Mouse (Mus musculus) left cerebral cortex, postnatal 25 days (tissue): ENCODE data around the gene Tmem258. TPM values are rescaled to one million over a fixed set of nuclear protein-coding genes. Genes with fewer than 3 reads are reported as not detected.

Experiments used
- DNase-seq, 2 experiments: peaks; one replicate each; pipeline ENCODE4 v3.0.0; 2022; ENCODE audit warnings: low spot score in 2 of 2, mixed read lengths in 1 of 2
- intact Hi-C: fragments of 180-260 bp; cut with DNase I; formaldehyde crosslinking; loops from one replicate; pipeline ENCODE4 v1.15.1; 2025
- total RNA-seq, 2 experiments: library from RNA; stranded (reverse); gene quantifications; 2 replicates each; pipeline ENCODE4 v1.2.3; 2021

Gene Tmem258
- total RNA-seq, 2 experiments from 2014 or later, result 70.0 to 76.0 TPM

DNA sequence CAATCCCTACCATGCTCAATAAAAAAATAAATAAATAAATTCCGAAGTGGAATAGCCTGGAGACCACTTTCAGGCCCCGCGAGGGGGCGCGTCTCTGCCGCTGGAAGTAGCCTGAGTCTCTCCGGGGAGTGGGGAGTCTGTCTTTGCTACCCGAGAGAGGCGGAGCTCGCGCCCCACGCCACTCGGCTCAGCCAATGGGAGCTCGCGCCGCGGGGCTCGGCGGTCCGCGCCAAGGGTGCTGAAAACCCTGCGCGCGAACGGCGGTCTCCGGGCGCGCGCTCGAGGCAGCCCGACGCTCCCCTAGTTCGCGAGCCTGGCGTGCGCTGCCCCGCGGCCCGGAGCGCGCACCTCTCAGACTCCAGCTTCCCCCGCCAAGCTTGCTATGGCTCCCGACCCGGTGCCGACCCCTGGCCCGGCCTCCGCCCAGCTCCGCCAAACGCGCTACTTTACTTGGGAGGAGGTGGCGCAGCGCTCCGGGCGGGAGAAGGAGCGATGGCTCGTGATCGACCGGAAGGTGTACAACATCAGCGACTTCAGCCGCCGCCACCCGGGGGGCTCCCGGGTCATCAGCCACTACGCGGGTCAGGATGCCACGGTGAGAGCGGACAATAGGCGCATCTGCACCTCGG, 21.0 kb upstream of the Tmem258 start, which contains the start of gene Fads1:
Fads1 (plus strand) TSS at position 219 of the 629 bp plus-strand sequence.
- intact Hi-C loops, result loop anchor here (1.0 to 5.0 kb wide), 3 partner anchors 81 to 260 kb away; partner anchors contain the start of genes Fads2 and Fads3
- peak; percentile 96 to 97 for DNase-seq

DNA sequence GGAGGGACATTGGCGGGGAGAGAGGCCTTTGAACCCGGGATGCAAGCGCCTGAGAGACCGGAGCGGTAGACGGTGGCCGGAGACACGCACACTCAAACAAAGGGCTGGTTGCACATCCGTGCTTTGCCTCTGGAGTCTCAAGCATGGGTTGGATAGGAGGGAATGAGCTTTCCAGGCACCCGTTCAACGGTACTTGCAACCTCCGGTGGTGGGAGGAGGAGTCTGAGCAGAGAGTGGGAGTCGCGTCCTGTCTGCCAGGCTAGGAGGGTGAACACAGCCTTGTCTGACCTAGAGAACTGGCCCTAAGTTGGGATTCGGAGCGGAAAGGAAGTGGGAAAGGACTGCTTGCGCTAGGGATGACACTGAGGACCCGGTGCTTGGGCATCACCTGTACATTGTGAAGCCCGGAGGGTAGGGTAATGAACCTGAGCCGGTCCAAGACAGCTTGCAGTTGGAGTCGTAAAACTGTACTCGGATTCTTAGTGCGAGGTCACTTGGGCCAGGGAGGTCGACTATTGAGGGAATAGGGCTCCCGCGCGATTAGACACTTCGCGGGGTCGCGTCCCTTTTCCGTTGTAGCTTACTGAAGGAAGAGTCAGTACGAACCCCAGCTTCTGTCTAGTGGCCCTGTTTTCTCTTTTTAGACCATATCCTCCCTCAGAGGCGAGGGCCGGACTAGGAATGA, 20.4 kb upstream of the Tmem258 start:
- DNase-seq, result peak; percentile 76 to 91

DNA sequence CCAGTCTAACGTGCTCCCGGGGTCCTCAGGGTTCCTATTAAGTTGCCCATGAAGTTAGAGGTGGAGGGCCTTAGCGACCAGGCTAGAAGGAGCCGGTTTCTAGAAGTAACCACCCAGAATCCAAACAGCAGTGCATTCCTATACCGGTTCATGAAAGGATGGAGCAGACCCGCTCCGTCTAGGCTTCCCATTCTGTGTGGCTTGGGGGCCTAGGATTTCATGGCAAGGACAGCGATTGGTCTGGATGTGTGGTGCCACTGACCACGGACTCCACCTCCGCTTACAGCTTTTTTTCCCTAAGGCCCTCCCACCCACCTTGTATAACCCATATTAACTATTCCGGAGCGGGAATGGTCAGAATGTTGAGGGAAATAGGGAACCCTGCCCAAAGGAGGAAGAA, 19.7 kb upstream of the Tmem258 start:
- DNase-seq, result peak; percentile 40 to 50
- intact Hi-C loops, result loop anchor here (5.0 kb wide), 2 partner anchors 142 to 262 kb away; partner anchors contain the start of gene Fads3

More for the DNA sequence above, 20.4 kb upstream of the Tmem258 start:
- intact Hi-C loops, result loop anchor here (5.0 kb wide), 2 partner anchors 141 to 261 kb away; partner anchors contain the start of gene Fads3

DNA sequence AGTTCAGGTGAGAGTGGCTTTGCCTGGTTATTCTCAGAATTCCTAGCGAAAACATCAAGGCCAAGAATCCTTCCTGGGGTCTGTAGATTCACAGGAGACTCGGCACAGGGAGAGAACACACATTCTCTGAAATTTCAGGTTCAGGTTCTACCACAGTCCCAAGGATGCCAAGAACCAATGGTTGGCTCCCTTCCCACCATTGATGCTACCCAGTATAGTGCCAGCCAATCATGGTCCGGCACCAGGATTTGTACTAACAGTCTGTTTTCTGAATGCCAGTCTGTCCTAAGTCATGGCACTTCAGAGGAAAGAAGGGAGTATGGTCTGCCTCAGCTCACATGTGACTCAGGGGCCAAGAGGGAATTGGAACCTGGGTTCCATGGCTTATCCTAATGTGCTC, 17.9 kb upstream of the Tmem258 start:
- intact Hi-C loops, result no loop called here
- no peak for DNase-seq

DNA sequence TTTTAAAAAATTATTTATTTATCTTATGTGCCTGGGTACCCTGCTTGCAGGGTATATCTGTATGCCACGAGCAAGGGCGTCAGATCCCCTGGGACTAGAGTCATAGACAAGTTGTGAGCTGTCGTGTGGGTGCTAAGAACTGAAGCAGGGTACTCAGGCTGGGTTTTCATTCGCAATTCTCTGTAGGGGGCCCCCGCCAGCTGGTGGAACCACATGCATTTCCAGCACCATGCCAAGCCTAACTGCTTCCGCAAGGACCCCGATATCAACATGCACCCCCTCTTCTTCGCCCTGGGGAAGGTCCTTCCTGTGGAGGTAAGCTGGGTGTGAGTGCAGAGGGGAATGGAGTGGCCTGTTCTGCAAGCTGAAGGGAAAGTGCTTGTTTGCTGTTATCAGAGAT, 17.2 kb upstream of the Tmem258 start:
- intact Hi-C loops, result no loop called here
- DNase-seq, result no peak

DNA sequence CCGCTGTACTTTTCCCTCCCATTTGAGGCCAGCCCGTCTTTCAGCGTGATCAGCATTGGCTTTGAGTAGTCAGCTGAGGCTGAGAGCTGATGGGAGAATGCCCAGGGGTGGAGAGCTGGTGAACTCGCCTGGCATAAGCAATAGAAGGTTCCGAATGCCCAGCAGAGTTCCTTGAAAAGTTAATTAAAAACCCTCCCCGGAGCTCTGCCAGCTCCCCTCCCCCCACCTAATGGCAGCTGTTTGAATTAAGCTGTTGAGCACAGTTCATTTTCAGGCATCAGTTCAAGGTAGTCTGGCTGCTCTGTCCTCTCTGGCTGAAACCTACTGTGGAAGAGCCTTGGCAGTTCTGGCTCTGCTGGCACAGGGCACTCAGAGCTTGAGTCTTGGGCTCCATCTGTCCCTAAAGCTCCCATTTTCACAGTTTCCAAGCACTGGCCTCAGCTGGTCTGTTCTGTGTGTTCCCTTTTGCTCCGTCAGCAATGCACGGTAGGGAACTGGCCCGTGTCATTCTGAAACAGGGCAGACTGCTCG, 15.5 kb upstream of the Tmem258 start:
- peak; percentile 55 to 76 for DNase-seq
- intact Hi-C loops, result no loop called here

DNA sequence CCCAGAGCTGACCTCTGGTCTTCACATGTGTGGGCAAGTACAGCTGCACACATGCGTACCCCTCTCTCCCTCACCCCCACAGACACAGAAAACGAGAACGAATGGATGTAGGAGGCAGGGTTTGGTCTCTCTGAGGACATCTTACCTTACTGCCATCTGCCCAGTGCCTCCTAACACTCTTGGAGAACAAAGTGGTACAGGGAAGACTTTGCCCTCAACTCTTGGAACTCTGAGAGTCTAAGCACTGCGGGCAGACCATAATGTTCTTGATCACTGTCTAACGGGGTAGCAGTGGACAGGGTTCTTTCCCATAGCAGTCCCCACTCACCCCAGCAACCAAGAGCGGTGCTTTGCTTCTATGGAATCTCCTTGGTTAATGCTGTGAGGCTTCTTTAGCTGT, 14.8 kb upstream of the Tmem258 start:
- DNase-seq, result no peak
- intact Hi-C loops, result no loop called here

DNA sequence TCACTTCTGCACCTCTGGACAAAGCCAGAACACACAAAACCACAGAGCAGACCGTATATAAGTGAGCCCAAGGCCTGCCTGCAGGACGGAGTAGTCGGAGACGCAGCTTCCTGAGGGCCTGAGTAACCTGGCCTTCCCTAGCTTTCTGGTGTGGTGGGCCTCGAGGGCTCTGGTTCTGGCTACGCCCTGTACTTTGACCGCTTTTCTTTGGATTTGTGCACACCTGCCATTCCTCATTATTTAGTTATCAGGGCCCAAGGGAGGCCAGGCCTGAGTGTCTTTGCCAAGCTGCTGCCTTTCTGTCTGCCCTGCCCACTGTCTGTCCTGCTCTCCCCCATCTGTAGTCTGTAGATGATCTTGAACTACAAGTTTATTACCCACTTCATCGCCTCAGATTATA, 13.9 kb upstream of the Tmem258 start:
- intact Hi-C loops, result no loop called here
- no peak for DNase-seq

DNA sequence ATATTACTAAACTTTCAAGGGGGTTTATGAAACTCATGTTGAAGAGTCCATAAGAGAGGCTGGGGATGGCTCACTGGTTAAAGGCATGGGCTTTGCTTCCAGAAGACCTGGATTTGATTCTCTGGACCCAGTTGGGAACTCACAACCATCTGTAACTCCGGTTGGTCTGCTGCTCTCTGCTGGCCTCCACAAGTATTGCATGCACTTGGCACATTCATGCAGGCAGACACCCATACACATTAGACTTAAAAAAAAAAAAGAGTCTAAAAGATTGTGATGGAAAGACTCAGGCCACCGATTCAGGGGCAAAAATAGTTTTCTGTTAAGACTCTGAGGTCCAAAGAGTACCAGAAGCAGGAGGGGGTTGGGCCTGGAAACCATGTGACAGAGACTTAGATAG, 13.0 kb upstream of the Tmem258 start:
- DNase-seq, result peak; percentile 68 to 81
- intact Hi-C loops, result no loop called here

DNA sequence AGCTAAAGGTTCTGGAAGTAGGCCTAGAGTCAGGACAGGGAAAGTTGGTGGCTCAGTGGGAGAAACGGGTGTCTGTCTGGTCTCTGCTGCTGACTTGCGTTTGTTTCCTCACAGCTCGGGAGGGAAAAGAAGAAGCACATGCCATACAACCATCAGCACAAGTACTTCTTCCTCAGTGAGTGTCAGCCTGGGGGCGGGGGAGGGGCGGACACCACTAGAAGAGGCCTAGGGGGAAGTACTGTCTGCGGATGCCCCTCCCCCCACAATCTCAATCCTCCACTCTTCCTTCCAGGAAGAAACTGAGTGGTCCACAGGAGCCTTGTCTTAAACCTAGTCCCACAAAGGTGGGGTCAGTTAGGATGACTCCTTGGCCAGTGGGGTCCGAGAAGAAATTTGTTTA, 12.5 kb upstream of the Tmem258 start:
- intact Hi-C loops, result no loop called here
- peak; percentile 17 to 29 for DNase-seq

DNA sequence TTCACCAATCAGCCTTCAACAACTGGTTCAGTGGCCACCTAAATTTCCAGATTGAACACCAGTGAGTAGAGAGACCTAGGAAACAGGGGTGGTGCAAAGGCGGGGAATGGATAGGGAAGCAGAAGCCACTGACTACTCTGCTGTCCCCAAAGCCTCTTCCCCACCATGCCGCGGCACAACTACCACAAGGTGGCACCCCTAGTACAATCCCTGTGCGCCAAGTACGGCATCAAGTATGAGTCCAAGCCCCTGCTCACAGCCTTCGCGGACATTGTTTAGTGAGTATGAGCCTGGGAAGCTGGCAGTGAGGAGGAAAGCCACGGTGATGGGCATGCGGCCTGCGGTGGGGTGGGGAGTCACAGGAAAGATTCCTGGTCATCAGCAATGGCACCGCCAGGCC, 9.5 kb upstream of the Tmem258 start:
- intact Hi-C loops, result no loop called here
- no peak for DNase-seq

DNA sequence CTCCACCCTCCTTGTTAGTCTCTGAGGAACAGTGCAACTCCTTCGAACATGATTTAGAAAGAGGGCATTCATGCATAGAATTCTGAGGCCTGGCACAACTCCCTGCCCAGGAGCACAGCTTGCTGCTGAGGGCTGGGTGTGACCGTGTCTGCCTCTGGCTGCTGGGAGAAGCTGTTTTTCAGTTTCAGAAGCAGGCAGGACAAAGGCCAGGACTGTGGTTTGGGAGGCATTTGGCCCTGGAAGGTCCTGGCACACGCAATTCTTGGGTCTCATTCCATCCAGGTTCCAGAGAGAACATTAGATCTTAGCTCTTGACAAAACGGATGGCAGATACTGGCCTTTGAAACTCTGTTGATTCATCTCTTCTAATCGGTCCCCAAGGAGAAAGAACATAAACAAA, 8.6 kb upstream of the Tmem258 start:
- intact Hi-C loops, result loop anchor here (5.0 kb wide), 1 partner anchor 278 kb away; no protein-coding TSS in a partner anchor
- DNase-seq, result no peak

DNA sequence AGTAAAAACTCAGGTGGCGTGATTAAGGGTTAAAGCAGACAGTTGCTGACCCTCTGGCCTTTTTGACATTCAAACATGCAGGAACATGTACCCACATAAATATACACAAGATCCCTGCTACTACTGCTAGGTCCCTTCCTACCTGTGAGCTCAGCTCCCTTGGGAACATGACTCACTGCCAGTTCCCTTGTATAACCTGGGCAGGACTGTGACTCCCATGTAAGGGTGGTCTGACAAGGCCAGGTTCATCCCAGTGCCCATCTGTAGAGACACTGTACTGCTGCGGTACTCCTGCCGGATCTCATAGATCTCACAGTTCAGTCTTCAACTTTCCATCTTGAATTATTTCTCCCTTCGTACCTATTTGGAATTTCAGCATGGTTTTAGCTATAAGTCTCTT, 6.7 kb upstream of the Tmem258 start:
- no peak for DNase-seq
- intact Hi-C loops, result loop anchor here (5.0 kb wide), 1 partner anchor 280 kb away; no protein-coding TSS in a partner anchor

DNA sequence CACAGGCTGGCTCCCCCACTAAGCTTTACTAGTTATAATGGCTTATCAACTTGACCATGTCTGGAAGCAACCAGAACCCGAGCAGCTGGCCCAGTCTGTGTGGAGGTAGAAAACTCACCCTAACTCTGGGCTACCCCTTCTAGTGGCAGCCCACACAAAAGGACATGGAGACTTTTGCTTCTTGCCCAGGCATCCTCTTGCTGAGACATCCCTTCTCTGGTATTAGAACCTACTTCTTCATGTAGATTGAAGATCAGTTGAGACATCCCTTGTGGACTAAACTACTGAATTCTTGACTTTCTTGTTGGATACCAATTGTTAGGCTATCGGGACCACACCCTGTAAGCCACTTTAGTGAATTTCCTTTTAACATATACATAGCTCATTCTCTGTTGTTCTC, 5.5 kb upstream of the Tmem258 start:
- intact Hi-C loops, result loop anchor here (2.0 to 5.0 kb wide), 3 partner anchors 163 to 281 kb away; partner anchors contain the start of genes Best1 and Rab3il1
- no peak for DNase-seq

DNA sequence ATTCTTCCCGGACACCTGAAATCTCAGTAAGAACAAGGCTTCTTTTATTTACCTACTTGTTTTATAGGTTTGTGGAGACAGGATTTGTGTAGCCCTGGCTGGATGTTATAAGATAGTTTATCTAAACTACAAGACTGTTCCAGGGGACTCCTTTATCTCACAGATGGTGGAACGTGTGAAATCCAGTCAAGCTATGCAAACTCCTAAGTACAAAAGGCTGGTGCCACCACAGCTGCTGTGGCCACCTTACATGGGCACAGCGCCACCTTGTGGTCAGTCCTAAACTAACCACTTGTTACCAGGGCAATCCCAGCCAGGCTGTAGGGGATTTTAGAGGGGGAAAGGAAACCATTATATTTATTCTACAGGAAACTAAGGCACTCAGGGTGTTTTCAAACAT, 5.1 kb upstream of the Tmem258 start:
- DNase-seq, result peak; percentile 77 to 82
- intact Hi-C loops, result loop anchor here (2.0 to 5.0 kb wide), 3 partner anchors 164 to 281 kb away; partner anchors contain the start of genes Best1 and Rab3il1

DNA sequence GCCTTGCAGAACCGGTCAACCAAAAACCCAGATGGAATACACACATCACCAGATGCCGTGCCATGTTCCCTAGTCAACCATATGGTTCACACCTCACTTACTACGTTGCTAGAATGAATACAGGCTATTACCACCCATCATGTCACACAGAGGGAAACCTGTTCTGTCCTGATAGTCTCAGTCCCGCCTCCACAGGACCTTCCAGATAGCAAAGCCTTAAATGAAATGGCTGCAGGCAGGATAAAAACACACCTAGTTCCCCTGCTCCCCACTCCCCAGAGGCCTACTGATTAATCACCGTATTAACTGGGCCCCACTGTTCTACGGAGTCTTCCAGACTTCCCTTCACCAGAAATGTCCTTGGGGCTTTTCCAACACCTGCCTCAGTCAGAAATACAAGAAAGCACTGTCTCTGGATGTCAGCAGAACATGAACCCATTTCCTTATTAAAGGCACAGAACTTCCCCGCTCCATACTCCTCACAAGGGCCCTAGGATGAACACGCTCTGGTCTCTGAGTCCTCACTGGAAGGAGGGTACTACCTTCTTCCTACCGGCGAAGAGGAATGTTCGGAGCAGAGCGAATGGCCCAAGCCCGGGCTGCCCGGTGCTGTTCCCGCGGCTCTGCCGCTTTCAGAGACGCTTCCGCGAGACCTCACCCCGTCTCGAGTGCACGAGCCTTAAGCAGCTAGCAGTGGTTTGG, 517 bp upstream of the Tmem258 start:
- intact Hi-C loops, result no loop called here
- no peak for DNase-seq

DNA sequence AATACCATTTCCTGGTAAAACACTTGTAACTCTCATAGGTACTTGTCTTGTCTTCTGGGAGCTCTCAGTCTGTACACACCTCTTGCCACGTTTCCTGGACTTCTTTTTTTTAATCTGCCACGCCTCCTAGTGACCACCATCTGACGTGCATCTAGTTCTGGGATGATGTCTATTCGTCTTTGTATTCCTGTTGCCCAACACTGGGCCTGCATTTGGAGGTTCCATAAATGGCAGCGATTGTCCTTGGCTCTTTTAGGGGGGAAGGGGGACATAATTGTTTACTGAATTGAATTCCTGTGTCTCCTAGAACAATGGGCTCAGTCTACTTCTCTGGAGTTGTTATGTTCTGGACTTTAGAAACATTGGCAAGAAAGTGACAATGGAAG, 795 bp downstream of the Tmem258 start:
- DNase-seq, result peak; percentile 40 to 47

DNA sequence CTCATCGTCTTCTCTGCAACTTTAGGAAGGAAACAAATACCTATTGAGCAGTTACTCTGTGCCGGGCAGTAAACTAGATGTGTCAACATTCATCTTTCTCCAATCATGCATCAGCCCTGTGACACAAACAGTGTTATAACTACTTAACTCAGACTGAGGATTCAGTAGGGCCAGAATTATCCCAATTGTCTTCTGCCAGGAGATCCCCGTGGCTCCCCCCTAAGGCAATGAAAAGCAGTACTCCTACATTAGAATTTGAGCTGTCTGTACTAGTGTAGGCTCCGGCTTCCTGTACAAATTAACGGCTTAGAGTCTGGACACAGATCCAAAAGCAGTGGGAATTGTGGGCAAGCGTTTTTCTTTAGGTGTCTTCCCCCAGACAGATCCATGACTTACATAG, 1.2 kb downstream of the Tmem258 start:
- no peak for DNase-seq
- intact Hi-C loops, result no loop called here

More for the DNA sequence above, 795 bp downstream of the Tmem258 start:
- intact Hi-C loops, result no loop called here

DNA sequence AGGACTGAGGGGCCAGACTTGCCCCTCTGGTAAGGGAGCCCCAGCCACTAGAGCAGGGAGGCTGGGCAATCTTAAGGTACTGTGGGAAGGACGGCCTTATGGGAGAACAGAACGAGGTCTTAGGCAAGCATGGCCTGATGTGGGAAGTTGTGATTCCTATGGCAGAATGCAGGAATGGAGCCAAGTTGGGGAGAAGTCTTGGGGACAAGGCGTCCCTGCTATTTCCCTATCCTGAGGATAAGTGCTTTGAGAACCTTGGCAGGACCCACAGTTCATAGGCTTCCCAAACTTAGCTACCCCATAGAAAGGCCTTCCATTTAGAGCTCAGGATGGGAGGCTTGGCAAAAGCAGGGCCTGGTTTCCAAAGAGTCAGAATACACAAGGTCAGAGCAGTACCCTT, 5.0 kb downstream of the Tmem258 start:
- intact Hi-C loops, result no loop called here
- DNase-seq, result no peak

DNA sequence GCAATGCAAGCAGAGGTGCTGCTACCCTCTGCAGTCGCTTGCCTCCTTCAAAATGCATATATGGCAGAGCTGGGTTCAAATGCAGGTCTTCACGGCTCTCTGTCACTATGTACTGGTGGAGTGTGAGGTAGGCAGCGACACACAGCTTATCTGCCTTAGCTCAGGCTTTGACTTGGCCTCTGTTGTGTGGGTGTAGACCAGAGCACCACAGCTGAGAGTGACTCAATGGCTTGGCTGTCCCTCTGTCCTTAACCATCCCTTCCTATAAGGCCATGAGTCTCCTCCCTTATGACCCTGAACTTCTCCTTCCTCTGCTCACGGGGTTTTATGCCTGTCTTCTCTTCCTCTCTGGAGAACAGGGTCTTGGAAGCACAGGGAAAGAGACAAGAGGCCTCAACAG, 7.1 kb downstream of the Tmem258 start:
- intact Hi-C loops, result no loop called here
- no peak for DNase-seq
